Mouse (Mus musculus): ENCODE measurements around the gene Olfr94.
A peak's percentile ranks its signal among the peaks of the same experiment; 100 is the strongest.
"Not testable (repeated sequence)": the region's sequence is repeated elsewhere in the genome, so short reads cannot be mapped to it uniquely, and the experiment has no call there.

Olfr94 gene

GRCm38 (mm10) chr17:37200894-37201293 is at the start of gene Olfr94:
Gene Olfr94 (minus strand): TSS chr17:37200994.
- no peak for DNase-seq (ENCODE audit: low spot score)

GRCm38 (mm10) chr17:37250544-37250943 is 49.8 kb upstream of the Olfr94 start:
- peak; percentile 11 for DNase-seq (ENCODE audit: low spot score)

GRCm38 (mm10) chr17:37249460-37249859 is 48.7 kb upstream of the Olfr94 start:
- no peak for DNase-seq (ENCODE audit: low spot score)

GRCm38 (mm10) chr17:37246715-37247114 is 45.9 kb upstream of the Olfr94 start:
- peak; percentile 54 for DNase-seq (ENCODE audit: low spot score)

GRCm38 (mm10) chr17:37242198-37242597 is 41.4 kb upstream of the Olfr94 start:
- no peak for DNase-seq (ENCODE audit: low spot score)

GRCm38 (mm10) chr17:37237230-37237629 is 36.4 kb upstream of the Olfr94 start, which contains the start of gene Olfr97:
Gene Olfr97 (minus strand): TSS chr17:37237330.
- DNase-seq (ENCODE audit: low spot score) = not testable (repeated sequence)

GRCm38 (mm10) chr17:37221879-37222278 is 21.1 kb upstream of the Olfr94 start:
- DNase-seq (ENCODE audit: low spot score) = no peak

GRCm38 (mm10) chr17:37219846-37220245 is 19.1 kb upstream of the Olfr94 start, which contains the start of gene Olfr96:
Gene Olfr96 (plus strand): TSS chr17:37220146.
- DNase-seq (ENCODE audit: low spot score) = no peak

GRCm38 (mm10) chr17:37218486-37218885 is 17.7 kb upstream of the Olfr94 start:
- DNase-seq (ENCODE audit: low spot score) = peak; percentile 1

- no peak for DNase-seq (ENCODE audit: low spot score)
These were observed 12.2 kb upstream of the Olfr94 start, which contains the start of gene Olfr95 for GRCm38 (mm10) chr17:37213018-37213417. Gene Olfr95 (minus strand): TSS chr17:37213118.

GRCm38 (mm10) chr17:37210884-37211768 is 10.3 kb upstream of the Olfr94 start:
- DNase-seq (ENCODE audit: low spot score) = no peak

GRCm38 (mm10) chr17:37203917-37204236 is 3.1 kb upstream of the Olfr94 start:
- DNase-seq (ENCODE audit: low spot score) = no peak

- peak; percentile 68 for DNase-seq (ENCODE audit: low spot score)
These were observed 2.6 kb upstream of the Olfr94 start for GRCm38 (mm10) chr17:37203206-37203916.

- DNase-seq (ENCODE audit: low spot score) = no peak
These were observed 3.7 kb downstream of the Olfr94 start for GRCm38 (mm10) chr17:37196845-37197724.

- no peak for DNase-seq (ENCODE audit: low spot score)
These were observed 6.0 kb downstream of the Olfr94 start for GRCm38 (mm10) chr17:37194782-37195181.

GRCm38 (mm10) chr17:37193656-37194055 is 7.1 kb downstream of the Olfr94 start, which contains the start of gene Ubd:
Gene Ubd (plus strand): TSS chr17:37193892.
- no peak for DNase-seq (ENCODE audit: low spot score)

- no peak for DNase-seq (ENCODE audit: low spot score)
These were observed 7.8 kb downstream of the Olfr94 start for GRCm38 (mm10) chr17:37193032-37193431.

GRCm38 (mm10) chr17:37190711-37191110 is 10.1 kb downstream of the Olfr94 start:
- peak; percentile 58 for DNase-seq (ENCODE audit: low spot score)

- DNase-seq (ENCODE audit: low spot score) = no peak
These were observed 15.3 kb downstream of the Olfr94 start for GRCm38 (mm10) chr17:37185474-37185873.

- no peak for DNase-seq (ENCODE audit: low spot score)
These were observed 39.4 kb downstream of the Olfr94 start, which contains the start of gene Olfr93 for GRCm38 (mm10) chr17:37161394-37161793. Gene Olfr93 (minus strand): TSS chr17:37161494.
